Mouse (Mus musculus) right cerebral cortex, postnatal 4 days (tissue): ENCODE data around the gene Taf1a.
A peak's percentile ranks its signal among the peaks of the same experiment; 100 is the strongest.
"Not testable (repeated sequence)": the region's sequence is repeated elsewhere in the genome, so short reads cannot be mapped to it uniquely, and the experiment has no call there.

Source experiments
- DNase-seq: peaks from one replicate; pipeline ENCODE4 v3.0.0-alpha.2; 2022

Gene Taf1a

GRCm38 (mm10) chr1:183388426-183389406 lies at the start of gene Taf1a:
Gene Taf1a (plus strand): TSS chr1:183388981.
- peak; percentile 92 for DNase-seq

GRCm38 (mm10) chr1:183342902-183343301 lies 45.9 kb upstream of the Taf1a start:
- not testable (repeated sequence) for DNase-seq

DNA sequence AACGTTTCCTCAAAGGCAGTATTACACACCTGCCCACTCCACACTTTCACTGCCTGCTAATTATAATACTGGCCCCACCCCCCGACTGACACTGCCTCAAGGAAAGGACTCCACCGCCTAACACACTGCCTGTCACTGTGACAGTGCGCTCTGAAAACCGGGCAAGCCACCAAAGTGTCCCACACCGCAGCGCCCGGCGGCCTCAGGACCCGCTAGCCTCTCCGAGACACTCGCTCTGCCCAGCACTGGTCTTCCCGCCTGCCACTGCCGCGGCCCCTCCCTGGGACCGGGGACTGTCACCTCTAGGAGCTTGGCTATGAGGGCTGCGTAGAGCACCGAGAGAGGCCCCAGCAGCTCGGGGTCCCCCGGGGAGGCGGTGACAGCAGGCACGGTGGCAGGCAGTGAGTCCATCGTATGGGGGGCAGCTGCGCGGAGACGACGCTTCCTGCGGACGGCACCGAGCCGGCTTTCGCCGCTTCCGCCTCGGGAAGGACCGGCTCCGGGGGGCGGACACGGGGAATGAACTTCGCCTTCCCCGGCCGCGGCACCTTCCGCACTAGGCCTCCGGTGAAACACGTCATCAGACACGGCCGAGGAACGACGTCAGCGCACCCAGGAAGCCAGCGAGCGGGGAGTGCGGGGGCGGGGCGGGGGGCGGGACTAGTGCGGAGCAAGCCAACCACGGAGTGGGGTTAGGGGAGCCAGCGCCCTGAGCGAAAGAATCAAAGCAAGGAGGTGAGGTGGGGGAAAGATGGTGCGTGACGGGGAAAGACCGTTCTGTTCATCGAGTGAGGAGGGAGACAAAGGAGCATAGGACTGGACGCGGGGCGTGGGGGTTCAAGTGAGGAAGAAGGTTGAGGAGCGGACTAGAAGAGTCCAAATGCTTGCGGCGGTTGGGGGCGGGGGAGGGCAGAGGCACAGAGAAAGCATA lies 43.6 kb upstream of the Taf1a start:
- DNase-seq = peak; percentile 90

GRCm38 (mm10) chr1:183345817-183346195 lies 43.0 kb upstream of the Taf1a start:
- DNase-seq = no peak

GRCm38 (mm10) chr1:183349840-183350239 lies 38.9 kb upstream of the Taf1a start:
- DNase-seq = peak; percentile 15

GRCm38 (mm10) chr1:183358901-183359300 lies 29.9 kb upstream of the Taf1a start:
- no peak for DNase-seq

GRCm38 (mm10) chr1:183362301-183362700 lies 26.5 kb upstream of the Taf1a start:
- DNase-seq = no peak

- DNase-seq = no peak
Observed at GRCm38 (mm10) chr1:183362729-183363576, 25.8 kb upstream of the Taf1a start.

- no peak for DNase-seq
Observed at GRCm38 (mm10) chr1:183363577-183363867, 25.3 kb upstream of the Taf1a start.

GRCm38 (mm10) chr1:183366361-183366760 lies 22.4 kb upstream of the Taf1a start:
- no peak for DNase-seq

DNA sequence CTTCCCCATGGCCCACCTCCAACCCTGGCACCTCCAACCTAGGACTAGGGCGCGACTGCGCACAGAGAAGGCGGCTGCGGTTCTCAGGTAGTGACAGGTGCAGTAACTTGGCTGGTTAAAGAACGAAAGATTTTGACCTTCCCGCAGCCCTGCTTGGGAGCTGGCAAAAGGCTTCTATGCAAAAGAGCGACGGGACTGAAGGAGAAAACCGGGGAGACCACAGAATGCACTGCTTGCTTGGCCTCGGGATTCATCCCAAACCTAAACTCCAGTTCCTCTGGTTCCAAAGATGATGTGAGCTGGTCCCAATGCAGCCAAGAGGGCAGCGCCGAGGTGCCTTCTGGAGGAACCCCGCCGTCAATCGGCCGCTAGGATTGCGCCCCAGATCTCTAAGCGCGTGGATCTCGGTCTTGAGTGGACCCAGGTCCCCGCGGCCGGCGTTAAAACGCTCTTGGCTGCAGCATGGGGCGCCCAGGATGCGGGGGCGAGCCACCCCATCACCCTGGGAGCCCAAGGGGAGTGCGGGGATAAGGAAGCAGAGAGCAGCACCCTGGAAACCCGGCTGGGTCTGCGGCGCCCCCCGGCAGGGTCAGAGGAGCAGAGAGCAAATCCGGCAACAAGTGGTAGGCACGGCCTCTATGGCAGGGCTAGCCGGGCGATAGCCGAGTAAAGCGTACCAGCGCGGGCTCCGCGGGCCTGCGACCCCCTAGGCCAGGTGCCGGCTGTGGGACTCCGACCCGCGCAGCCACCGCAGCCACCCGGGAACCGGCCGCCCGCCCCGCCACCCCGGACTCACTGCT lies 20.0 kb upstream of the Taf1a start:
- no peak for DNase-seq

GRCm38 (mm10) chr1:183369427-183370014 lies 19.3 kb upstream of the Taf1a start, which contains the start of gene Mia3:
Gene Mia3 (minus strand): TSS chr1:183369553.
- DNase-seq = peak; percentile 98

GRCm38 (mm10) chr1:183374728-183375127 lies 14.1 kb upstream of the Taf1a start:
- DNase-seq = no peak

DNA sequence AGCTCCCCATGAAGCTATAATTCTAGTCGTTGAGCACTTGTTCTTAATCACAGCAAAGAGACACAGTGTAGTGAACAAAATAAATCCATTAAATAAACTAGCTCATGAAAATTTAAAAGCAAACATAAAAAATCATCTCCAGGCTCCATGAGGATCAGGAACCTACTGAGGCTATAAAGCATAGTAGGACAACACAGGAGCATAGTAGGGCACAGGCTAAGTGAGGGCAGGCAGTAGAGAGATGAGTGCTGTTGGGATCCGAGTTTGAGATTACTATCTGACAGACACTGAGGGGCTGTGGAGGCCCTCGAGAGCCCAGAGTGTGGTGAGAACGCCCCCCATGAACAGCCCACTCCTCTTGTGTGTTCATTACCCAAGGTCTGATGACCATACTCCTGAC lies 11.7 kb upstream of the Taf1a start:
- DNase-seq = no peak

DNA sequence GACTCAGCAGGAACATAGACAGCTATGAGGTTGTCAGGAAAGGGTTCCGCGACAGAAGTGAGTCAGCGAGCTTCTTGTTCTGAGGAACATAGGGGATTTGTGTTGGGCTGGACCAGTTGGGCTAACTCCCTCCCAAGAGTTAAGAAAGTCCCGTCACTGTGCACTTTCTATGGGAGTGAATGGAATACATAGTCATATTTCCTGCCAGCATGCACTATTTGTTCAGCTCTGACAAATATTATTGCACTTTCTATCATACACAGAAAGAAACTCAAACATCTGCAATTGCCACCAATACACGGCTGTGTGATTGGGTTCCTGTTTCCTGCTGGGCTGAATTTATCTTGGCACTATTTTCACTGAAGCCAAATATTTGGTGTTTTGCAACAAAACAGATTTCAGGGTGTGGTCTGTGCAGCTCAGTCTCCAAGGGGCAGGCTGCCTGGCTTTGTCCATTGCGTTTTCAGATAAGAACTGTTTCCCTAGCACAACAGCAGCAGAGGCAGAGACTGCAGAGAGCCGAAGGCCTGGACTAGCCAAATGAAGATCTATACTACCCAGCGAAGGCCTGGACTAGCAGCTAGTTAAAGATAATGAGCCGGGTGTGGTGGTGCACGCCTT lies 10.3 kb upstream of the Taf1a start:
- no peak for DNase-seq

DNA sequence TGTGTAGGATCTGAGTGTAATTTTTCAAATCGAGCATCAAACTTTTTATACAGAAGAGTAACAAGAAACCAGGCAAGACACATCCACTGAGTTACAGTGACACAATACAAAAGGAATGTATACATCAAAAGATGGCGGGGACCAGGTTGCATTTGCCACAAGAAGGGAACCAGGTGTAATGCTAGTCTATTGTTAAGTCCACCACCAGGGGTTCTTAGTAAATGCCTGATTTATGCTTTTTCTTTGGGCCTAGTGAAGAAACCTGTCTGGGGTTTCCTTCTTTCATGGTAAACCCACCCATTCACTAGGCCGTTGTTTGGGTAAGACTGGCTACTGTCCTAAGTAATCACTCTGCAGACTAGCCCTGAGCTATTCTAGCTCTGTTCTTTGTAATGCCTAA lies 9.4 kb upstream of the Taf1a start:
- not testable (repeated sequence) for DNase-seq

DNA sequence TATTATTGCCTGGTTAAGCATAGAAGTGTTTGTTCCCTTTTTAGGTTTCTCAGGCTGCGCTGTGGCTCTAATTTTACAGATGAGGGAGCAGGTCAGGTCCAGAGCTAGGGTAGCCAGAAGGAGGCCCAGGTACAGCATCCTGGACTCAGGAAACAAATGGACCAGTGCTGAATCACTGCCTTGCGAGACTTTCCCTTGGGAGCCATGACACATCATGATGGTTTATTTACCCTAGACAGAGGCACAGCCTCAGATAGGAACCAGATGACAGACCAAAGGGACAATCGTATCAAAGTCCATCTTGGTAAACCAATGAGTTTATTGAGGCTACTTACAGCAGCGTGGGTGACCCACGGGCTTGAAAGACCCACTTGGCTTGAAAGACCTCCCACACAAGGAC lies 7.0 kb upstream of the Taf1a start:
- DNase-seq = no peak

DNA sequence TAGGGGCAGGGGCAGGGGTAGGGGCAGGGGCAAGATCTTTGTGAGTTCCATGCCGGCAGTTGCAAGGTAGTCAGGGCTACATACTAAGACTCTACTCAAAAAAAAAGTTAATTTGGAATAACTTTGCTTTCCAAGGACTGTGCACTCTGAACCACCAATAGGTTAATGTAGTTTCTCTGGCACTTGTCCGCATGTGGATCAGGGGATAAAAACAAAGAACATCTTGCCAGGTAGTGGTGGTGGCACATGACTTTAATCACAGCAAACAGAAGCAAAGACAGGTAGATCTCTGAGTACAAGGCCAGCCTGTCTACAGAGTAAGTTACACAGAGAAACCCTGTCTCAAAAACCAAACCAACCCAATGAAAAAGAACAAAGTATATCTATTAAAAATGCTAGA lies 6.2 kb upstream of the Taf1a start:
- no peak for DNase-seq

DNA sequence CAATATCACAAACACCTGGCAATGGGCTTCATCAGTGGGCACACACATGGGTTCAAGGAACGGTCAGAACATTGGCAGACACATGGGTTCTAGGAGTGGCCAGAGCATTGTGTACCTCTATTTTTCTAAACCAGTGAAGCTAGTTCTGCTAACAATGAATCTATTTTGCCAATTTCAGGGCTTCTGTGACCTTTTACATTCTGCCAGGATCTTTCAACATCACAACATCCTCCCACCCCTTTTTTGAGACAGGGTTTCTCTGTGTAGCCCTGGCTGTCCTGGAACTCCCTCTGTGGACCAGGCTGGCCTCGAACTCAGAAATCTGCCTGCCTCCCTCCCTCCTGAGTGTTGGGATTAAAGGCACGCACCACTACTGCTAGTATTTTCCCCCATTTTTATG lies 1.4 kb upstream of the Taf1a start:
- DNase-seq = not testable (repeated sequence)

GRCm38 (mm10) chr1:183403396-183403795 lies 14.6 kb downstream of the Taf1a start:
- DNase-seq = no peak
